Mouse (Mus musculus): ENCODE results near the gene Ptgs1.

The Ptgs1 gene

GRCm38 (mm10) chr2:36215203-36215739, 15.0 kb upstream of the Ptgs1 start:
- no peak for DNase-seq

GRCm38 (mm10) chr2:36216546-36216945, 13.7 kb upstream of the Ptgs1 start:
- peak; percentile 30 for DNase-seq

GRCm38 (mm10) chr2:36216953-36217573, 13.2 kb upstream of the Ptgs1 start:
- peak; percentile 43 for DNase-seq

DNA sequence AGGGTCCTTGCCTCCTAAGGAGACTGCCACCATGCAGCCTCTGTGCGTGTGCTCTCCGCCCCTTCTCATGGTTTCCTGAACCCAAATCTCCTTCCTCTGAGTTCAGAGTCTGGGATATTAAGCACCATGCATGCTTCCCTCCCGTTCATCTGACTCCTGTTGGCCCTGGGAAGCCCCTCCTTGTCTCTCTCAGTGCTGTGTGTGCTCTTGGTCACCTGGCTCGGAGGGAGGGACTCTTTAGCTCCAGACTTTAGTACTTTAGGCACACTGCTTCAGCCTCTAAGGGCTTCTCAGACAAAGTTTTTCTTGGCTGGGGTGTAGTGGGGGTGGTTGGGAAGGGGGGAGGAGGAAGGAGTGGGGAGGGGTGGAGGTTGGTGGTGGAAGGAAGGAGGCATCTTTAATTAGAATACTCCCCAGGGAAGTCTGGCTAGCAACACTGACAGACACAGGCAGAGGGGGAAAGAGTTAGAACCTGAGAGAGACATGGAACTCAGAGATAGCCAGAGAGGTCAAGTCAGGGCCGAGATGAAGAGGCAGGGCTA, 12.5 kb upstream of the Ptgs1 start:
- no peak for DNase-seq

GRCm38 (mm10) chr2:36220106-36220505, 10.1 kb upstream of the Ptgs1 start:
- no peak for DNase-seq

DNA sequence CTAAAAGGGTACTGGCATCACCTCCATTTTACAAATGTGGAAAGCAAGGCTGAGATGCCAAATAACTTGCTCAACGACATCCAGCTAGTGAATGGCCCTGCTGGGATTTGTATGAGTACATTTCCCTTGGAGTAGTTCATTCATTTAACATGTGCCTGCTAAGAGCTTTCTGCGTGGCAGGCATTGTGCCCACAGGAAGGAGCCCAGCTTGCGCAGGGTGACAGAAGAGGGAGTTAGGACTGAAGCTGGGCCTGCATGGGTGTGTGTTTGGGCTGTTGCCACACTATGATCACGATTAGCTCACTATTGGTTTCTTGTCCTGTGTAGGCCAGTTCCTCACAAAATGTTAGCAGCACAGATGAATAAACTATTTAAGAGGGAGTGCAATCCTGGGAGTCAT, 9.3 kb upstream of the Ptgs1 start:
- no peak for DNase-seq

DNA sequence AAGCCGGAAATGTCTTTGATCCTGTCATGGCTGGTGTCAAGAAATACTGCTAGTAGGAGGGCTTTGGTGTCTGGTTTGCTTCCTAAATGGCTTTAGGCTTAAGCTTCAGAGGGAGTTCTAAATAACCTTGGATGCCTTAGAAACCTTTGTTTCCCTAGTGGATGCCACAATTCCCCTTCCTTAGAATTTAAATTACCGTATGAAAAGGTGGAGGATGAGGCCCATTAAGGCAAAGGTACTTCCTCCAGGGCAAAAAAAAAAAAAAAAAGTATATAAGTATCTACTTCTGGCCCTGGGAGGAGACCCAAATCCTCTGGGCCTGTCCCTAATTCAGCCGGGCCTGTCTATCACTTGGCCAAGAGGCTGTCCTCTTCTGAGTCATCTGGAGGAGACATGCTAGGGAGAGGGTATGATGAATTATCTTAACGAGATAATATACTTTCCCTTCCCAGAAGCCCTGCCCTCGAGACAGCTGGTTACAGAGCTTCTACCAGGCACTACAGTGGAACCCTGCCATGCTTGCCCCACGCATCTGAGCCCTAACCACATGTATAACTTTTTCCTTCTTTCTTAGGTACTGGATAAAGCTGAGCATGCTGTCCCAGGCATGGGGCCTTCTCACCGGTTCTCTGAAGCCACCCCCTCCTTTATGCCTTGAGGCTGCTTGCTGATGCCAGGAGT, 7.9 kb upstream of the Ptgs1 start:
- no peak for DNase-seq

DNA sequence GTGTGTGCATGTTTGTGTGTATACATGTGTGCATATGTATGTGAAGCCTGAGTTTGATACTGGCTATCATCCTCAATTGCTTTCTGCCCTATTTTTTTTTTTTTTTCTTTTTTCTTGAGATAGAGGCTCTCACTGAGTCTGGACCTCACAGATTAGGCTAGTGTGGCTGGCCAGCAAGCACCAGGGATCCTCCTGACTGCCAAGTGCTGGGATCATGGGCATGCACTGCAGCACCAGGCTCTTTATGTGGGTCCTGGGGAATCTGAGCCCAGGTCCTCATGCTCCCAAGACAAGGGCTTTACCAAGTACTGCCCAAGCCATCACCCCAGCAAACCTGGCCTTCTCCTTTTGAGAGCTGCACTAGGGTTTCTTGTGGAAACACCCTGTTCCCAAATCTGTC, 6.8 kb upstream of the Ptgs1 start:
- DNase-seq, result no peak

GRCm38 (mm10) chr2:36224153-36224552, 6.1 kb upstream of the Ptgs1 start:
- DNase-seq, result no peak

- DNase-seq, result no peak
These were observed 5.6 kb upstream of the Ptgs1 start for GRCm38 (mm10) chr2:36224599-36224998.

DNA sequence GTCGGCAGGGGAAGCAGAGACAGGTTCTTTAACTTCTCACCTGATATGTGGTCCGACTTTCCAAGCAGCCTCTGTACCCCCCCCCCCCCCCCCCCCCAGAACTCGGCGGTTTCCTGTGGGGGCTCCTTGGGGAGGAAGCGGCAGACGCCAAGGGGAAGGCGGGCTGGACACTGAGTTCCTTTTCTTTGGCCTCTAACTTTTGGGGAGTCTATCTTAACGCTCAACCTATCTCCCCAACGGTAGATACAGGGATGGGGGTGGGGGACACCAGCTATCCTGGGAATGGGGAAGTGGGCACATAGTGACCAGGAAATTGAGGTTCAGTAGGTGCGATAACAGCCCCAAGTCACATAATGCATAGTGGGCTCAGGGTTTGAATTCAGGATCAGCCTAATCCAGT, 741 bp downstream of the Ptgs1 start:
- DNase-seq, result no peak

GRCm38 (mm10) chr2:36234526-36235368, 4.5 kb downstream of the Ptgs1 start:
- DNase-seq, result no peak

DNA sequence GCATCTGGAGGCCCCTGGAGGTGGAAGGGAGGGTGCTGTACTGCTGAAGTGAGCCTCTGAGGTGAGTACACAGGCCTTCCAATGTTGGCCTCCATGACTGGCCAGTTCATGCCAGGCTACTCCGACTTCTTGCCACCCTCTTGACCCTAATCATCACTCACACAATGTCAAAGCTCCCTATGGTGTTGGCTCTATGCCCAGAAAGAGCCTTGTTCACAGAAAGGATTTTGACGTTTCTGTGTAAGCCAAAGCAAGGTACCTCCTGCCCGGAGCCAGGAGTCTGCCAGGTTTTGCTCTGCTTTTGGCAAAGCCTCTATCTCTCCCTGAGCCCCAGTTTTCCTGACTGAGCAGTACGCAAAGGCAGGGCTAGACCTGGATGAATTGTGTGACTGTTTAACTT, 5.7 kb downstream of the Ptgs1 start:
- DNase-seq, result peak; percentile 44

GRCm38 (mm10) chr2:36236889-36237288, 6.7 kb downstream of the Ptgs1 start:
- no peak for DNase-seq

GRCm38 (mm10) chr2:36237557-36237956, 7.3 kb downstream of the Ptgs1 start:
- DNase-seq, result no peak

GRCm38 (mm10) chr2:36238467-36238866, 8.2 kb downstream of the Ptgs1 start:
- DNase-seq, result no peak

- no peak for DNase-seq
These were observed 8.7 kb downstream of the Ptgs1 start for GRCm38 (mm10) chr2:36238951-36239350.

GRCm38 (mm10) chr2:36242514-36242913, 12.3 kb downstream of the Ptgs1 start:
- DNase-seq, result no peak

DNA sequence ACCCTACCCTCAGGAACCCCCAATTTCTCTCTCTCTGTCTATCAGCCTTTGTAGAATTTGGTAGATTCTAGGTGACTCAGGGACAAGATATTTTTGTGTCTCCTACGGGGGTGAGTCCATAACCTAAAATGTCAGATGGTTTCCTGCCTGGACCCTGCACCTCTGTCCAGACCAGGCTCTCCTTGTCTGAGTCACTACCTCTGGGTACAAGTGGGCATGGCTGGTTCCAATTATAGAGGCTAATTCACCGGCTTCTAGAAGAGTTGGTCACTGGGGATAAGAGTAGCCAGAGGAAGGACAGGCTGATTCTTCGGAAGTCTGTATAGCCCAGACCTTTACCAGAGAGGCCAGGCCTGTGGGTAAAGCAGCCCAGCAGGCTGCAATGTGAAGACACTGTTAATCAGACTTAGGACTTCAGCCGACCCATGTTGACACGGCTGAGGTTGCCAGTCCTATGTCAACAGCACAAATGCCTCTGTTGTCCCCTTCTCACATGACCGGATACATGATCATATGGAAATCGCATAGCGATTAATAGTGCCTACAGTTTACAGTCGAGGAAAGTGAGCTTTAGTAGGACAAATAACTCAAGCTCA, 13.2 kb downstream of the Ptgs1 start:
- DNase-seq, result no peak

GRCm38 (mm10) chr2:36243892-36244309, 13.7 kb downstream of the Ptgs1 start:
- no peak for DNase-seq

- no peak for DNase-seq
These were observed 14.5 kb downstream of the Ptgs1 start for GRCm38 (mm10) chr2:36244705-36245104.

GRCm38 (mm10) chr2:36247964-36248363, 17.7 kb downstream of the Ptgs1 start:
- no peak for DNase-seq

DNA sequence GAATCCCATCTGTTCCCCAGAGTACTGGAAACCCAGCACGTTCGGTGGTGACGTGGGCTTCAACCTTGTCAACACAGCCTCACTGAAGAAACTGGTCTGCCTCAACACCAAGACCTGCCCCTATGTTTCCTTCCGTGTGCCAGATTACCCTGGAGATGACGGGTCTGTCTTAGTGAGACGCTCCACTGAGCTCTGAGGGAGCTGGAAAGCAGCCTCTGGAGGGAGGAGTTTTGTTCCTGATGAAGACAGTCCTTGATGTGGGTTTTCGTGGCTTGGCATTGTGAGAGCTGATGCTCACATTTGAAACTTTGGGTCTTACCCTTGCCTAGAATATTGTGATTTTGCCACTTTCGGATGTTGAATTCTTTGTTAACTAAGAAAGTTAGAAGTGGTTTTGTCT, 20.9 kb downstream of the Ptgs1 start:
- DNase-seq, result no peak

Measured in kidney, adult 11 months (tissue).